Mouse (Mus musculus) heart, adult 2 months (tissue): ENCODE data around the gene Gm6583. TPM values are rescaled to one million over a fixed set of nuclear protein-coding genes. Genes with fewer than 3 reads are reported as not detected.
A peak's percentile ranks its signal among the peaks of the same experiment; 100 is the strongest.

Experiments
- DNase-seq, 2 experiments: peaks; one replicate each; pipeline ENCODE4 v3.0.0; 2021
- H3K27ac ChIP-seq: fragments of 200-600 bp; 2 replicates; pipeline ENCODE4 v1.8.1; 2022
- H3K27me3 ChIP-seq: fragments of 200-500 bp; 2 replicates; pipeline ENCODE4 v1.6.1; 2012; ENCODE audit warnings: mild to moderate bottlenecking, low read length, inconsistent platforms, mixed read lengths; ENCODE audit not compliant: control insufficient read depth, insufficient read depth
- H3K36me3 ChIP-seq: fragments of 200-500 bp; 2 replicates; pipeline ENCODE4 v1.6.1; 2012; ENCODE audit warnings: low read length, inconsistent platforms; ENCODE audit not compliant: control insufficient read depth, insufficient read depth
- H3K4me1 ChIP-seq: fragments of 200-500 bp; 2 replicates; pipeline ENCODE4 v1.6.1; 2011; ENCODE audit warnings: low read length; ENCODE audit not compliant: control insufficient read depth, insufficient read depth
- H3K4me3 ChIP-seq: fragments of 200-600 bp; 2 replicates; pipeline ENCODE4 v1.8.1; 2022
- H3K79me2 ChIP-seq: fragments of 200-500 bp; replicated peaks from 2 replicates; pipeline ENCODE4 v1.6.1; 2012; ENCODE audit warnings: mild to moderate bottlenecking, inconsistent platforms, low read length, moderate library complexity, mixed read lengths; ENCODE audit not compliant: control insufficient read depth, insufficient read depth
- H3K9ac ChIP-seq: fragments of 200-500 bp; 2 replicates; pipeline ENCODE4 v1.6.1; 2012; ENCODE audit warnings: low read depth, mild to moderate bottlenecking, control low read depth, inconsistent platforms, low read length, mixed read lengths
- CTCF ChIP-seq: fragments of 200-600 bp; IDR thresholded peaks from 2 replicates; pipeline ENCODE4 v1.8.1; 2022; ENCODE audit warnings: antibody characterized with exemption, mild to moderate bottlenecking, moderate library complexity
- EP300 ChIP-seq: fragments of 200-500 bp; IDR thresholded peaks from 2 replicates; pipeline ENCODE4 v1.6.1; 2011; ENCODE audit warnings: low read depth, low read length, control low read depth; ENCODE audit not compliant: insufficient read depth
- POLR2A ChIP-seq: fragments of 200-500 bp; IDR thresholded peaks from 2 replicates; pipeline ENCODE4 v1.6.1; 2011; ENCODE audit warnings: mild to moderate bottlenecking, low read depth, low read length, control low read depth; ENCODE audit not compliant: insufficient read depth
- WGBS: fragments of 180-500 bp; shearing (Covaris S2); methylation state at CpG from one replicate; pipeline ENCODE4 v1.1.7; 2018; 5-methylcytosine and 5-hydroxymethylcytosine counted together
- intact Hi-C: fragments of 180-260 bp; cut with DNase I; formaldehyde crosslinking; loops from one replicate; pipeline ENCODE4 v1.15.1; 2025
- polyA plus RNA-seq: library from polyadenylated mRNA; depleted of rRNA; stranded (reverse); fragments of >200 nt; gene quantifications from 2 replicates; pipeline ENCODE4 v1.2.3, GENCODE M21; 2012
- total RNA-seq, 2 experiments: library from RNA; stranded (reverse); gene quantifications; 2 replicates each; pipeline ENCODE4 v1.2.3; 2021

The Gm6583 gene
- total and polyA plus RNA-seq, 3 experiments, result 0.04 to 0.10 TPM; not detected in 1

DNA sequence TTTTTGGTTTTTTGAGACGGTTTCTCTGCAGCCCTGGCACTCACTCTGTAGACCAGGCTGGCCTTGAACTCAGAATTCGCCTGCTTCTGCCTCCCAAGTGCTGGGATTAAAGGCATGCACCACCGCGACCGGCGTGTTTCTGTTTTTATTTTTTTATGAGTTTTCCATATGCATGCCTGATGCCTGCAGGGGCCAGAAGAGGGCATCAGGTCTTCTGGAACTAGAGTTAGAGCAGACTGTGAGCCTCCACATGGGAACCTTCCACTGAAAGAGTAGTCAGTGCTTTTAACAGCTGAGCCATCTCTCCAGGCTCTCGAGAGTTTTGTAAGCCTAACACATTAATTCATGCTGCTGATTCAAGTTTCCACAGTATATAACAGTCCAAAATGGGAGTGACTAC is 16.6 kb downstream of the Gm6583 start:
- Histone ChIP-seq H3K4me3 (no peak overlapping the region), H3K79me2 (no peaks in the 10 kb centered on the region), H3K4me1 (peaks cover 1% of the 10 kb centered on the region), H3K27ac (no peak overlapping the region), H3K36me3 (no peaks in the 10 kb centered on the region), H3K27me3 (no peaks in the 10 kb centered on the region), H3K9ac (no peak overlapping the region)
- no peak for DNase-seq
- intact Hi-C loops, result no loop called here
- WGBS, result 41% methylated on average over 7 of the region's 7 CpGs
- TF ChIP-seq CTCF (peak; percentile 26), EP300 (no peak), POLR2A (no peak)

DNA sequence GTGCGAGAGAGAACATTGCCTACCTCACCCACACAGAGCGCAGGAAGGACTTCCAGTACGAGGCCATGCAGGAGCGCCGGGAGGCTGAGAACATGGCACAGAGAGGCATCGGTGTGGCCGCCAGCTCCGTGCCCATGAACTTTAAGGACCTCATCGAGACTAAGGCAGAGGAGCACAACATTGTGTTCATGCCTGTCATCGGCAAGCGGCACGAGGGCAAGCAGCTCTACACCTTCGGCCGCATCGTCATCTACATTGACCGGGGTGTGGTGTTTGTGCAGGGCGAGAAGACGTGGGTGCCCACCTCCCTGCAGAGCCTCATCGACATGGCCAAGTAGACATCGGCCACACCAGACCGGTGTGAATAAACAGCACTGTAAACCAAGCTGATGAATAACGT is 18.8 kb downstream of the Gm6583 start:
- intact Hi-C loops, result no loop called here
- no peaks in the 10 kb centered on the region for H3K36me3 ChIP-seq

DNA sequence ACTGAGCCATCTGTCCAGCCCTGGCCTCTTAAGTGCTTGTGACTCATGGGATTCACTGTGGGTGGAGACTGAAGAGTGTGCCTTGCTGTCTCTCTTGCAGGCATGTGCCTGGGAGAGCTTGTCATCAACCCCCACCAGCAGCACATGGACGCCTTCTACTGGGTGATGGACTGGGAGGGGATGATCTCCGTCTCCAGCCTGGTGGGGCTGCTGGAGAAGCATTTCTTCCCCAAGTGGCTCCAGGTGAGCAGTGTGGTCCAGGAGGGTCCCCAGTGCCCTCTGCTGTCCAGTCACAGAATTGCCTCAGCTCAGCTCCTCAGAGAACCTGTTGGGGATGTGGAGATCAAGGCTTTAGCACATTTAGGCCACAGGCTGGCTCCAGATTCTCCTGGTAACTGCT is 20.4 kb downstream of the Gm6583 start:
- 18% methylated on average over 2 of the region's 2 CpGs for WGBS
- Histone ChIP-seq H3K27me3 (no peaks in the 10 kb centered on the region), H3K36me3 (no peaks in the 10 kb centered on the region), H3K4me3 (no peak overlapping the region), H3K9ac (no peak overlapping the region), H3K79me2 (no peaks in the 10 kb centered on the region), H3K27ac (no peak overlapping the region), H3K4me1 (no peaks in the 10 kb centered on the region)
- DNase-seq, result peak; percentile 51 to 70
- intact Hi-C loops, result loop anchor here (1.0 kb wide), 1 partner anchor 95 kb away; no protein-coding TSS in a partner anchor
- TF ChIP-seq POLR2A (no peak), EP300 (peak; percentile 47; the same call in 1 of the 2 replicates), CTCF (peak; percentile 84)

More for the DNA sequence above, 18.8 kb downstream of the Gm6583 start:
- no peak overlapping the region for H3K4me3 ChIP-seq
- no peak overlapping the region for H3K27ac ChIP-seq
- no peaks in the 10 kb centered on the region for H3K4me1 ChIP-seq
- no peak overlapping the region for H3K9ac ChIP-seq
- DNase-seq, result no peak
- no peaks in the 10 kb centered on the region for H3K79me2 ChIP-seq
- no peaks in the 10 kb centered on the region for H3K27me3 ChIP-seq
- 90% methylated on average over 22 of the region's 22 CpGs for WGBS
- TF ChIP-seq POLR2A, result no peak
- no peak for TF ChIP-seq CTCF
- no peak for TF ChIP-seq EP300

DNA sequence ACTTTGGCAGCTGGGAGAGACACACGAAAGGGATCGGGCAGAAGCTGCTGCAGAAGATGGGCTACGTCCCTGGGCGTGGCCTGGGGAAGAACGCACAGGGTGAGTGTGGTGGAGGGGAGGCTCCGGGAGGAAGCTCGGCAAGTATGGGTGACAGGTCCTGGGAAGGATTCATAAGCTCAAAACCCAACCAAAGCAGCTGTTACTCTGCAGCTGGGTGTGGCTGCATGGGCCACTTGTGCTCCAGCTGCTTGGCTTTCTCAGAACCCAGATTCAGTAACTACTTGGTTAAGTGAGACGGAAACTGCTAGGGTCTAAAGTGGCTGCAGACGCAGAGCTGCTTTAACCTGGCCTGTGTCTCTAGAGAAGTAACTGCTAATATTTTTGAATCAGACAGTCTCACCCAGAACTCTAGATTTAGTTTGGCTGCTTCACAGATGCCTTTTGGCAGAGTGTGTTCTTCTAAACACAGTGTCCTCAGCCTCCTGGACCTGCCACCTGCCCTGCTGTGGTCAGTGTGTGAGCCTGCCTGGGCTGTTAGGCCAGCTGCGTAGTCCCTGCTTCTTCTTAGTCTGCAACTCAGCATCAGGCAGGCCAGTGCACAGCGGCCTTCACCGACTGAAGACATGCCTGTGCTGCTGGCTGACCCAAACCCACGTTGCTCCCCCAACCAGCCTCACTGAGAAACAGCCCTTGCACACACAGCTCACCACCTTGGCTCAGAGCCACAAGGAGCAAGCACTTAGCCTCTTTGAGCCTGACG is 25.8 kb downstream of the Gm6583 start:
- no peaks in the 10 kb centered on the region for H3K27me3 ChIP-seq
- intact Hi-C loops, result no loop called here
- H3K27ac ChIP-seq, result no peak overlapping the region
- H3K79me2 ChIP-seq, result peaks cover 4% of the 10 kb centered on the region; the same call in 1 of the 2 replicates
- no peaks in the 10 kb centered on the region for H3K36me3 ChIP-seq
- no peak for DNase-seq
- H3K4me3 ChIP-seq, result no peak overlapping the region
- H3K4me1 ChIP-seq, result peaks cover 3% of the 10 kb centered on the region; the same call in 1 of the 2 replicates
- TF ChIP-seq POLR2A, result no peak
- no peak for TF ChIP-seq CTCF
- TF ChIP-seq EP300, result no peak
- H3K9ac ChIP-seq, result no peak overlapping the region
- WGBS, result 88% methylated on average over 14 of the region's 14 CpGs

DNA sequence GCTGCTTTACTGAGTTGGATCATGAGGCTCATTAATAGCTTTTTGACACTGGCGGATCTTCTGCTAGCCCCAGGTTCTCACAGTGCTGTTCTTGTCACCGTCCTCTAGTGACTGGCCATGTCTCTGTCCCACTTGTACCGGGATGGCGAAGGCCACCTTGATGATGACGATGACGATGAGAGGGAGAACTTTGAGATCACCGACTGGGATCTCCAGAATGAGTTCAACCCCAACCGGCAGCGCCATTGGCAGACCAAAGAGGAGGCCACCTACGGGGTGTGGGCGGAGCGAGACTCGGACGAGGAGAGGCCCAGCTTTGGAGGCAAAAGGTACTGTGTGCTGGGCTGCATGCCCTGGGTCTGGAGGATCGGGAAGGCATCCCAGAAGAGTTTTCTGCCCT is 28.0 kb downstream of the Gm6583 start:
- no peak for DNase-seq
- Histone ChIP-seq H3K9ac (no peak overlapping the region), H3K27me3 (no peaks in the 10 kb centered on the region), H3K4me3 (no peak overlapping the region), H3K4me1 (peaks cover 5% of the 10 kb centered on the region), H3K36me3 (no peaks in the 10 kb centered on the region), H3K27ac (no peak overlapping the region), H3K79me2 (peaks cover 4% of the 10 kb centered on the region; the same call in 1 of the 2 replicates)
- WGBS, result 92% methylated on average over 15 of the region's 15 CpGs
- TF ChIP-seq EP300 (no peak), POLR2A (no peak), CTCF (no peak)
- intact Hi-C loops, result loop anchor here (2.0 kb wide), 2 partner anchors 47 to 87 kb away; no protein-coding TSS in a partner anchor

DNA sequence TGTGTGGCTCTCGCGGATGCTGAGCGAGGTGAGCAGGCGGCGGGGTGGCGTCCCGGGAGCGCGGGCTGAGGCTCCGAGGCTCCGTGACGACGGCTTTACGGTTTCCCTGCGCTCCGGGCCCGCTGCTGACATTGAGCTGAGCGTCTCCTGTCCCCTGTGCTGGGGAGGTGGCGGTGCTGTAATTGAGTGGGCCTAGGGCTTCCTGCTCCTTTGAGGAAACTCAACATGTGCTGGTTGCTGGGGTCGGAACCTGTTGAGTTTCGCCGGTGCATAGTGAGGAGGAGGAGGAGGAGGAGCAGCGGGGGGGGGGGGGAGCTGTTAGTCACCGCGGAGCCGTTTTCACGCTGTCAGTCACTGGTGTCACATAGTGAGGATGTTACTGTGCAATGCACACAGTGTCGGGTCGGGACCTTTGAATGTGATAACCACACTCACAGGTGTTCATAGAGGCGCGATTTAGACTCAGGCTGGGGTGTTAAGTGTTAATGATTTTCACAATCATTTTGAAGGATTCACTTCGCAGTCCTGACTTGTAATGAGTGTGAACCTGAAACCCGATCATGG is 29.3 kb downstream of the Gm6583 start:
- peak overlapping the region; percentile 84 for H3K9ac ChIP-seq
- DNase-seq, result no peak
- intact Hi-C loops, result loop anchor here (1.0 to 2.0 kb wide), 3 partner anchors 17 to 86 kb away; partner anchors contain the start of genes Hps4 and Srrd
- WGBS, result under 1% methylated on average over 33 of the region's 33 CpGs
- H3K79me2 ChIP-seq, result peaks cover 4% of the 10 kb centered on the region; the same call in 1 of the 2 replicates
- H3K4me3 ChIP-seq, result peak overlapping the region; percentile 95
- no peaks in the 10 kb centered on the region for H3K27me3 ChIP-seq
- H3K27ac ChIP-seq, result peak overlapping the region; percentile 86
- no peak for TF ChIP-seq POLR2A
- no peak for TF ChIP-seq EP300
- no peak for TF ChIP-seq CTCF
- H3K36me3 ChIP-seq, result no peaks in the 10 kb centered on the region
- H3K4me1 ChIP-seq, result peaks cover 5% of the 10 kb centered on the region
